Mouse (Mus musculus) urinary bladder, postnatal 25 days (tissue): Measurements from ENCODE around the gene Srsf2.
"Not testable (repeated sequence)": the region's sequence is repeated elsewhere in the genome, so short reads cannot be mapped to it uniquely, and the experiment has no call there.

Source experiments
- DNase-seq: peaks from one replicate; pipeline ENCODE4 v3.0.0; 2022; ENCODE audit warnings: low spot score

The Srsf2 gene

DNA sequence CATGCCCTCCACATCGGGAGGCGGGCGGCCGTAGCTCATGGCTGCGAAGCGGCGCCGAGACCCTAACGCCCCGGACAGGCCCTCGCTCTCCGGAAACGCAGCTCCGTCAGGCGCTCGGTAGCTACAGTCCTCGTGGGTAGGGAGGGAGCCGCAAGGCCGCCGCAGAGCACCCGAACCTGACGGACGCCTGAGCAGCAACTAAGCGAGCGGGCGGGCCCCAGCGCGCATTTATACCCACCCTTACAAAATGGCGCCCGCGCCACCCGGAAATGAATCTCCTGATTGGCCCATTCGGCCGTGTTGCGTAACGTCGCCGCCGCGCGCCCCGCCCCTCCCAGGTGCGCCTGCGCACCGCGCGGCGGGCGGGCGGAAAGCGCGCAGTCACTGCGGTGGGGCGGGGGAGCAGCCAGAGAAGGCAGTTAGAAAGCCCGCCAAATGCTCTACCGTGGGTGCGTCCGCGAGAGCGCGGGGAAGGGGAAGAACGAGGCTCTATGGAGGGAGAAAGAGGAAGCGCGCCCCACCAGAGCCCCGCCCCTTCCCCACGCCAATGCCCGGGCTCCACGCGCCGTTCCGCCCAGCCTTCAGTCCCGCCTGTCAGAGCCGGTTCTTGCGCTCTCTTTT lies at the start of gene Srsf2:
Gene Srsf2 (minus strand): TSS at position 204 of the 621 bp plus-strand sequence.
- peak; percentile 98 for DNase-seq

DNA sequence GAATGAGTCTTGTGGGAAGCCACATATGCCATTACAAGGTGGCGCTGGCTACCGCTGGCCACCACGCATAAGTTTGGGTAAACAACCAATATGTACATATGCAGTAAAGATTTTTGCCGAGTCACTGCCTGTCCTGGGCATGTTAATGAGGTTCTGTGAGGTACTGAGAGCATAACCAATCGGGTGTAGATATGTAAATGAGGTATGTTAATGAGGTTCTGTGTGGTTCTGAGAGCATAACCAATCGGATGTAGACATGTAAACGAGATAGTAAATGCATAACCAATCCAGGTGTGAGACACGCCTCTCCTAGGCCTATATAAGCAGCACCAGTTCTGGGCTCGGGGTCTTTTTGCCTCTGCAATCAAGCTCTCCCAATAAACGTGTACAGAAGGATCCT lies 49.7 kb upstream of the Srsf2 start:
- not testable (repeated sequence) for DNase-seq

DNA sequence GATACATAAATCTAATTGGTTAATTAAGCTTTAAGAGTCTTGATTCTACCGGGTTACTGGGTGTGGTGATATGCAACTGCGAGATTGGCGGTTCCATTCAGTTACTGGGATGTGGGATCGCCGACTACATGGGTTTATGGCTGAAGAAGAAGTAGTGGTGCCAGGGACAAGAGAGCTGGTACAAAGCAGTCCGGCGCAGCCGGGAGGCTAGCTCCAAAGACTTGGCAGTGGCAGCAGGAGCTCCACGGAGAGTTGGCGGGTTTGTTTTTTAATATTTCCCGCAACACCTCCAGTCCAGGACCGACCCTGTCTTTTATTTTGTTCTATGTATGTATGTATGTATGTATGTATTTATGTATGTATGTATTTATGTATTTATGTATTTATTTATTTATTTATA lies 46.4 kb upstream of the Srsf2 start:
- DNase-seq, result no peak

DNA sequence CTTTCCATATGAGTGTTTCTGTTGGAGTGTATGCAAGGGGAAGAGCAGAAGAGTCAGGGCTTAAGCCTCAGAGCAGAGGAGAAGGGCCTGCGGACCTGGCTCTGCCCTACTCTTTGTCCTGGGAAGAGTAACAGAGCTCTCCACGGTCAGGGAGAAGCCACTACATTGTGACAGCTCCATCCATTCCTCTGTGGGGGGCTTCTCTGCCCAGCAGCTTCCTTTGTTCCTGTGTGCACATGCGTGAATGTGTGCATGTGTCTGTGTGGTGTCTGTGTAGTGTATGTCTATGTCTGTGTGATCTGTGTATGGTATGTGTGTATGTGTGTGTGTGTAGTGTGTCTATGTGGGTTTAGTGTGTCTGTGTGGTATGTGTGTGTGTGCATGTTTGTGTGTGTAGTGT lies 42.5 kb upstream of the Srsf2 start:
- no peak for DNase-seq

DNA sequence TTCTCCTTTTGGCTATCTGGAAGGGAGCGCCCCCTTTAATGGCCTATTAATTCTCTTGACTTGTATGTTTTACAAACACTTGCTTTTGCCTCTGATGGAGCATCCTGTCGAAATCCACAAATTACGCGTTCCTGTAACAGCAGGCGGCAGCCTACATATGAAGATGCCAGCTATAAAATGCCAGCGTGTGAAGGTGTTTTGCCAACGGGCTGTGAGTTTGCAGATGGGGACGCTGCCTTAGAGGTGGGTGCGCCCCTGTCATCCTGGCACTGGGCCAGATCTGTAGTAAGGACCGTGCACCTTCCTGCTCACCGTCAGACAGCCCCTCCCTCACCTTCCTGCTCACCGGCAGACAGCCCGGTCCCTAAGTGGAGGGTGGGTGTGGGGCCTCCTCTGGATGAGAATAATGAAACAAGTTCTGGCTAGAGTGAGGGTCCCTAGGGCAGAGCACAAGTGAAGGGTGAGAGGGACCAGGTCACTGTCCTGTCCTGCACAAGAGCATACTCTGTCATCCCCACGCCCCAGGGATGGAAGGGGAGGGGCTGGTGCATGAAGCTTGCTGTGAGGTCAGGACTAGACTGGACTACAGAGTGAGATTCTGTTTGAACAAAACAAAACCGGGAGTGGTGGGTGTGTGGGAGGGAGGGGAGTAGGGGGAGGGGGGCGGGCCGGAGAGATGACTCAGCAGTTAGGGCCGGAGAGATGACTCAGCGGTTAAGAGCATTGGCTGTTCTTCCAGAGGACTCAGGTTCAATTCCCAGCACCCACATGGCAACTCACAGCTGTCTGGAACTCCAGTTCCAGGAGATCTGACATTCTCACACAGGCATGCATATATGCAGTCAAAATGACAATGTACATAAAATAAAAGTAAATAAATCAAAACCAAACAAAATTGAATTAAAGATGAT lies 40.9 kb upstream of the Srsf2 start:
- no peak for DNase-seq

DNA sequence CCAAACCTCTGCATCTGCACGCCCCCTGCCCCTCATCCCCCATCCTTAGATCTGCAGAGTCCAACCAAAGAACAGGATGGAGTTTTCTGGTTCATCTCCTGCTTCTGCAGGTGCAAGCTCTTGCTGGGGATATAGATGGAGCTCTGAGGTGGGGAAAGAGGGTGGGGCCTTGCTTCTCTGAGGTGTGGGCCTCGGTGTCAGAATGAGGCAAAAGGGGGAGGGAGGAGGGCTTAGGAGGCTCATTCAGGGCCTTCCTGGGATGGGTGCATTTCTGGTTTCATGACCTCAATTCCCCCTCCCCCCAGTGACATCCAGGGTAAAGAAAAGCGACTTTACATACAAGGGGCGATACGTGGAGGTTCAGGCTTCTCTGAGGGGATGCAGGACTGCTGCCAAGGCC lies 34.2 kb upstream of the Srsf2 start:
- DNase-seq, result no peak

DNA sequence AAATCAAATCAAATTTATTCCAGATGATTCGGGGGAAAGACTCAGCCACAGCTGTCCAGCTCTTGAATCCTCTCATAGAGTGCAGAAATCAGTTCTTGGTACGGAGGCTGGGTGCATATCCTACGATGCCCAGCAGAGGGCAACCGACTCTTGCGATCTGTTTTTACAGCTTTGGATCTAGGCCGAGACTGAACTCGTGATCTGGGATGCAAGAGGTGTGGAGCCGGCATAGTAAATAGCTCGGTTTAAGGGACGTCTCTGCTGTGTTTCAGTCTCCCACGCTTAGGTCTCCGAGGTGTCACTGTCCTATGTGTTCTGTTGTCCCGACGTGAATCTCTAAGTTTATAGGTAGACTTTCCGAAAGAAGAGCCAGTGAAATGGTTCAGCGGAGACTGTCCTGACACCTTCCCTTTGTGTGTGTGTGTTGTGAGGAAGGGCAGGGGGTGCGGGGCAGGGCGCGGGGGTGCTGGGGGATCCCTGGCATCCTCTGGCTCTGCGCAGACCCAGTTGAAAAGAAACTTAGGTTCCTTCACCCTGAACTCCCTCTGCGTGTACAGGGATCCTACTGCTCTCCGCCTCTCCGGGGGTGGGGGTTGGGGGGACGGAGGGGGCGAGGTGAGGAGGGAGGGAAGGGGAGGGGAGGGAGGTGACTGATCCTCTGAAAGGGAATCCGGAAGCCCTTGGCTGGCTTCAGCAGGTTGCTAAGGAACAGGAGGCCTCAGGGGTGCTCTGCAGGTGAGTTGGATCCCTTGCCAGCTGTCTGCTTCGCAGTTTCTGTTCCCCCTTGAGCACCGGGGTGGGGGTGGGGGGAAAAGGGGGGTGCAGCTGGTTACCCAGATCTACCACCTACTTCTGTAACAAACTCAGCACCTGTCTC lies 32.6 kb upstream of the Srsf2 start:
- peak; percentile 66 for DNase-seq

DNA sequence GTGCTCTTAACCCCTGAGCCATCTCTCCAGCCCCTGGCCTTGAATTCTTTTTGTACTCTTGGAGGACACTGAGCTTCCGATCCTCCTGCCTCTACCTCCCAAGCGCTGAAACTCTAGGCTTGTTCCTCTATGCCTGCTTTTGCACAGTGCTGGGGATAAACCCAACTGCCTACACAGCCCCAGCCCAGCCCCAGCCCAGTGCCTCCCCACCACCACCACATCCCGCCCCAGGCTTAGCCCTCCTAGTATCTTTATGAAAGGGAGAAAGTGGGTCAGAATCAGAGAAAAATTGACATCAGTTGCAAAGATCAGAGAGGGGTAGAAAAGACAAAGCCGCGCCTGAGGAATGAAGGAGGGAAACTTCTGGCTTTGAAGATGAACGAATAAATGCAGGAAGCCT lies 31.2 kb upstream of the Srsf2 start:
- no peak for DNase-seq

DNA sequence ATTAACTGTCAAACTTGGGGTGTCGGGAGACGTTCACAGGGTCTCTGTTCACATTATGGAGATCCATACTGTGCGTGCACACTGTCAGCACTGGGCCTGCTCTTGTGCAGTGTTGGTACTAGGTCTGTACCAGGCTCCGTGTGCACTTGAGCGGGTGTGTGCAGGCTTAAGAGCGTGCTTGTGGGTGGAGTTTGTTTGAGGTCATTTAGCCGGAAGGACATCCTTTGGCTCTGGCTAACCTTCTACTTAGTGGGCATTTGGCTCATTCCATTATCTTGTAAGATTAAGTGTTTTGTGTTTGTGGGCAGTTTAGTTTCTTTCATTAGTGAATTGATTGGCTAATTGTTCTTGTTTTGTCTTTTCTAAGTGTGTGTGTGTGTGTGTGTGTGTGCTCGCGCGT lies 29.6 kb upstream of the Srsf2 start:
- DNase-seq, result no peak

DNA sequence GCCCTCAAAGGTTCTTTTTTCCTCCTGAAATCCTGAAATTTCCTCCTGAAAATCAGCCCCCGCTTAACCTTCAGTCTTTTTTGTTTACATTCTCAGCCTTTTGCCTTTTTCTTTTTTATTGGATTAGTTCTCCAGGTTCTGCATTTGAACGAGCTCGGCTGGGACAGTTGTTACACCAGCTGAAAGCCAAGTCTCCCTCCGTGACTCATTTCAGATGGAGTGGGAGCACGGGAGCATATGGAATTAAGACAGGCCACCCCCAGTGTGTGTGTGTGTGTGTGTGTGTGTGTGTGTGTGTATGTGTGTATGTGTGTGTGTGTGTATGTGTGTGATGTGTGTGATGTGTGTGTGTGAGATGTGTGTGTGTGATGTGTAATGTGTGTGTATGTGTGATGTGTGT lies 28.5 kb upstream of the Srsf2 start:
- no peak for DNase-seq

DNA sequence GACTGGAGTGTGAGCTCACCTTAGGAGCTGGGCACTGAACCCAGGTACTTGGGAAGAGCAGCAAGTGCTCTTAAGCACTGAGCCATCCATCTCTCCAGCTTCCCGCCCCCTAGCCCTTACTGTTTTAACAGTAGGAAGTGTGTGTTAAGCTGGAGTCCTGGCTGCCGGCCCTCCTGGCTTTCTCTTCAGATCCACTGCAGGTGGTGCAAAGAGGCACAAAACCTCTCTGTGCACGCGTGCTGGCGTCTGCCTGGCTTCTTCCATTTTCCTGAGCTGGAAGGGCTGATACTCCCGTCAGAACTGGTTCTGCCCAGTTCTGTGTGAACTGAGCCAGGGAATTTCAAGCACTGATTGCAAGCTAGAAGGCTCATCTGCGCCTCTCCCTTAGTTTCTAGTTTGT lies 27.9 kb upstream of the Srsf2 start:
- no peak for DNase-seq

DNA sequence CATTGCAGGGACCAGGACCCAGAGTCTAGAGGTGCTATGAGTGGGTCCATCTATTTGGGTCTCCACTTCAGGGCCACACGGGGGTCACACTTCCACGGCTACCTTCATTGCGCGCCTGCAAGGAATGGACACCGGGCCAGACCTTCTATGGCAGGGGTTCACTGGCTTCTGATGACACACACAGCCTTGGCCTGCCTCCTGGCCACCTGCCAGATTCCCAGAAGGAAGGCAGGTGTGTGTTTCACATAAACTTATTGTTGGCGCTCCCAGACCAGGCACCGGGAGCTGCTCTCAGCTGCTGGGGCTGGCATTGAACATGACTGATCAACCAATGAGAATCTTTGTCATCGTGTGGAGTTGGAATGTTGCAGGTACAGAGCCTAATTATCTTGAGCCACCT lies 25.6 kb upstream of the Srsf2 start:
- no peak for DNase-seq

DNA sequence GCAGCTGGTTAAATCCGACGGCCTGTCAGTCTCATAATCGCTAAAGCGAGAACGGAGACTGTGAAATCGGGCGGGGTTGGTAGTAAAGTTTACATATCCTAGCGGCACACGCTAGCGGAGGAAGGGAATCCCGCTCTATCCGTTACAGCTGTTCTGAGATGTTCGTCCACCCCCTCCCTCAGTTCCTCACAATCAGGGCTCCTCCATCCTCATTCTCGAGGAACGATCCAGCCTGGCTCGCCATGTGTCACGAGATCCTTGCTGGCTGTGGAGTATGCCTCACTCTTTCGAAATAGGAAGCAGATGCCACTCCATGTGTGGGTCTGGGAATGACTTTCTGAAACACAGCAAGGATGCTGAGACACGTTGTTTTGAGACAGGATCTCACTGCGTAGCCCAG lies 21.1 kb upstream of the Srsf2 start:
- DNase-seq, result no peak

DNA sequence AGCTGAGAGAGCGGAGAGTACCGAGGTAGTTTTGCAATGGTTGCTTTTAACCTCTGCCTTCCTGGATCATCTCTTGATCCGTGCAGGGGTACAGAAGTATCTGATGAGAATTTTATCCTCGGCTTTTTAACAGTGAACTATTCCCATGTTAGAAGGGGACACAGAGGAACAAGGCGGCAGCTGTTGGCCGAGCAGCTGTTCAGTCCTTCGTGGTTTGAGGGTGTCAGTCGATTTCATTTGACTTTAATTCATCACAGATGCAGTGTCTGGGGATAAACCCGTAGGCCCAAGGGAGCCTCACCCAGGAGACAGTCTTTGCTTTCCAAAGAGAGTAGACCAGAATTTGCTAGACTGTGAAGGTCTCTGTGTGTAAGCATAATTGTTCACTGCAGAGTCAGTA lies 18.6 kb upstream of the Srsf2 start:
- DNase-seq, result no peak

DNA sequence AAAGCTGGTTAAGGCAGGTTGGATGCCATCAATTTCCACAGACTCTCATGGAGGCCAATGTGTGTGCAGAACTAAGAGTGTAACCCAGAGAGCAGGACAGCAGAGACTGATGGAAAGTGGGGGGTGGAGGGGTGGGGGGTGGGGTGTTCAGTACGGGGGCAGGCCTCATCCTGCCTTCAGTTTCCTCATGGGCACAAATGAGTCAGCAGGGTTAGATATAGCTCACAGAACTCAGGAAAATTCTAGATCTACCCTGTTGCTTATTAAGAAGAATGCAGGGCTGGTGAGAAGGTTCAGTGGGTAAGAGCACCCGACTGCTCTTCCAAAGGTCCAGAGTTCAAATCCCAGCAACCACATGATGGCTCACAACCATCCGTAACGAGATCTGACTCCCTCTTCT lies 16.7 kb upstream of the Srsf2 start:
- DNase-seq, result no peak

DNA sequence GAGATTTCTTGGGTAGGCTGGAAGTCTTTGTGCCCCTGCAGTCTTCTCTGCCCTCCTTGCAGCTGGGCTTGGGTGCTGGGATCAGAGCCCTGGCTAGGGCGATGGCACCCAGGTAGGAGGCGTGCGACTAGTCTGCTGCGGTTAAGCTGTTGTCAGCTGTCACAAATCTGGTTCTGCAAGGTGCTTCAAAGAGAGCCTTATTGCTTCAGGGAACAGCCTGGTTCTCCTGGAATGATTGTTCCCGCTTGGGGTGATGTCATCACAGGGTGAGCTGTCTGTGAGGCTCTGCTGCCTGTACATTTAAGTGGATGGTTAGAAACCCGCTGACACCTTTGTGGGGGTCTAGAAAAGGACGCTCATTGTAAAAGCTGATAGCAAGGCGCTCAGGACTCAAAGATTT lies 16.3 kb upstream of the Srsf2 start:
- no peak for DNase-seq

DNA sequence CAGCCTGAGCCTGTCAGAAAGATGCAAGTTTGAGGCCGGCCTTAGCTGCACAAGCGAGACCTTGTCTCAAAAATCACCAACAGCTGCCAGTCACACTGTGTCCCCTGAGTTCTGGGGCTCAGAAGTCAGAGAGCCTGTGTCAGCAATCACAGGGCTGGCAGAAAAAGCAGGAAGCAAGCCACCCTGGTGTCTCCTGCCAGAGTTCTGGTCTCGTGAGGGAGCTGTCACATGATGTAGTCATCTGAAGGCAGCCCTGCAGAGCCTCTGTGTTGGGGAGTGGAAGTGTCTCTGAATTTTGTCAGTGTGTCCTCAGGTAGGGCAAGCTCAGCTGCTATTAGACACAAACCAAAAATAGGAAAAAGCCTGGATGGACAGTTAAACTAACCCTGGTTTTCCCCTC lies 15.2 kb upstream of the Srsf2 start:
- no peak for DNase-seq

DNA sequence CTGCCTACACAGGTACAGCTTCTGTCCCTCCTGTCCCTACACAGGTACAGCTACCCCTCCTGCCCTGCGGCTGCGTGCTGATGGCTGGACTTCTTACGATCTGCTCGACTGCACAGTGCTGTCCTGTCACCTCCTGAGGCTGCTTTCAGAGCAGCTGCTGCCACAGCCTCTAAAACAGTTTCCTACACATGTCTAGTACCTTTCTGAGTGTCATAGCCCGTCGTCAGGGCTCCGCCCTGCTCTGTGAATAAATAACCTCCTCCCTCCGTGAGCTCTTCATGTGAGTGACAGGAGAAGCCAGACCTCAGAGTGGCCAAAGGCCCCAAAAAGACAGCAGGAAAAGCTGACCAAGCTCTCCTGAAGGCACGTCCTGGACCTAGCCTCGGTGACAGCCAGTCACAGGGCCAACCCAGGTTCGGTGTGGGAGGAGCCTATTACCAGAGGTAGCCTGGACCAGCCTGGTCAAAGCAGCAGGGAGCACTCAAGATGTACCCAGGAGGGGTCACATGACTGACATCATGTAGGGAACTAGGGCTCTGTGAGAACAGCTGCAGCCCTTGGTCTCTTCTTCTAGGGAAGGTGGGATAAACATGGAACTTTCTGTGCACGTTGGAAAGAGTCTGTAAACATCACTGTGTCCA lies 13.2 kb upstream of the Srsf2 start:
- DNase-seq, result no peak

DNA sequence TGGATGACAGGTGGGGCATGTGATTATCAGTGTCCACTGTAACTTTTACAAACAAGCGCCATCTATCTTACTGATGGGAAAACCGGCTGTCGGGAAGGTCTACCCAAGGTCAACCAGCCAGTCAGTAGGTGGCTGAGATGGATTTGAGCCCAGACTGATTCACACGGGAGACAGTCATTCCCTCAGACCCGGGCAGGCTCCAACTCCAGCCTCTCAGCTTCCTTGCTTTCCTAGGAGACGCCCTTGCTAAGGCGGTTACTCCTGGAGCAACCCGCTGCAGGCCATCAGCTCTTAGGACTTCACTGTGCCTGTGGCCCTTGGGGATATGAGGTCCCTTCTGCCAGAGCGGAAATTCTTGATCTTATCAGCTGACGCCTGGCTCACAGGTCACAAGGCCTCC lies 11.6 kb upstream of the Srsf2 start:
- DNase-seq, result no peak

DNA sequence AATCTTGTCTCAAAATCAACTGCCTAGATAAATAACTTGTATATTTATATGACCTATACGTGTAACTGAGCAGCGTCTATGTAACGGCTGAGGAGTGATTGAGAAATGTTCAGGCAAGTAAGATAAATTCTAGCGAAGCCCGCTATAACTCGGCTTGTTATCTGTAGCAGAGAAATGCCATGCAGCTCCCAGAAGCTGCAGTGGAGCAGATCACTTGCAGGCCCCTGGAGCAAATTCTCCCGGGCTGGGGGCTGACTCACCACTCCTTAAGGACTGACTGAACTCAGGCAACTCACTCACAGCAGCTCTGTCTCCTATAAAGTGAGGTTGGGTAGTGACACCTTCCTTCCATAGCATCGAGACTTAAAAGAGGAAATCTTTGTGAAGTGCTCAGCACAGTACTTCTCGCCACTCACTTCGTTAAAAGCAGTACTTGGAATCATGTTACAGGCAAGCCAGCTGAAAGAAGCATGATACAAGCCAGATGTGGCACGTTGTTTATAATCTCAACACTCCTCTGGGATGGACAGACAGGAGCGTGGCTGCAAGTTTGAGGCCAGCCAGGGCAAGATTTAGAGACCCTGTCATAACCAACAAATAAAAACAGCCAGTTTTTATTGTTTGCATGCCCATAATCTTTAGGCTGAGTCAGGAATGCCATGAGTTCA lies 4.4 kb upstream of the Srsf2 start:
- DNase-seq, result no peak

DNA sequence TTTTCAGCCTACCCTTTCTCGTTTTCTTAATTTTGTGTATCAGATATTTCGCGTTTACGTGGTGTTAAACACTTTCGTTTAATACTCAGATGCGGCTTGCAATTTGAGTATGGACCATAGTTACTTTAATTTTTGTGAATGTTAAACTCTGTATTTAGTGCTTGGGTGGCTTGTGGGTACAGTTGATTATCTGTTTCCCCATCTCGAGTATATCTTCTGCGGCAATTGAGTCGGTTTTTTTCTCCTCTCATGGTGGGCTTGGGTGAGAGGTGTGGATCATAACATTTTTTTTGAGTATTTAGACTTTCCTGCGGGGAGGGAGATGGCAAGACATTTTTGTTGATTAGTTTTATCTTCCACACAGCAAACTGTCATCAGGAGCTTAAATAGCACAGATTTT lies 1.4 kb upstream of the Srsf2 start:
- DNase-seq, result no peak

DNA sequence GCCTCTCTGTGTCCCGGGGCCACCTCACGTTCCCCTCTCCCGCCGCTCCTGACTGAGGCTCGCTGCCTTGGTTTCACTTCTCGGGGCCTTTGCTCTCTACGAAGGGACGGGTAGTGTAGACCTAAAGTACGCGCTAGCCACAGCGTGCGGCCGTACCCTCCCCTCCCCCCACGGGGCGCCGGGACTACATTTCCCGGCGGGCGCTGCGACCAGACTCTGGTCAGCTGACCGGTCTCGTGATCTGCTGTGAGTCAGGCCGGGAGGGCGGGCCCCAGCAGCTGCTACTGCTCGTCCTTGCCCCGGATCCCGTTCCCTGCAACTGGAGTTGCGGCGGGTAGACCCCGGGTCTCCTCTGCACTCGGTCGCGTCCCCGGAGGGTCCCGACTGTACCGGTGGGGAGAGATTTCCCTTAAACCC lies 626 bp upstream of the Srsf2 start:
- DNase-seq, result peak; percentile 98
